Mouse (Mus musculus): ENCODE results near the gene Ndufb2.

DNA sequence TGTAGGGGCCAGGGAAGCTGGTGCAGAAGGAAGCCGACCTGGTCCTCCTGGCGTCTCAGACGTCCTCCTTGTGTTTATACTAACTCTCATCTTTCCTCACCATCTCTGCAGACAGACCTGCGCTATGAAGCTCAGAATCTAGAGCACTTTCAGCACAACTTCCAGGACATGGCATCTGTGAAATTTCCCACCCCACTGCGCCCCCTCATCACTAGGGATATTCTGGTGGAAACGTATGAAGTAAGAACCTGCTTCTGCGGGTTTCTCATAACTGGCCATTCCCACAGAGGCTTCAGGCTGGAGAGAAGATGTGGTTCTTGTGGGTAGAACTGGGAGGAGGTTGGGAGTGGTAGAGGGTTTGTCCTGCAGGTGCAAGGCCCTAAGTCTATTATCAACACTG is 12.8 kb upstream of the Ndufb2 start:
- TF ChIP-seq CTCF (IDR thresholded peaks at IDR 0.05; ENCODE audit: extremely low read depth, insufficient read depth, insufficient read length, insufficient replicate concordance): no peak
- TF ChIP-seq POLR2A (IDR thresholded peaks at IDR 0.05; ENCODE audit: low read depth, low read length): no peak

Data from spleen, adult 2 months (tissue).